11 mouse cellular contexts compared by ENCODE assay signal in genomic region chr3:69372731-69373130, GRCm38 (mm10). TPM values are rescaled to one million over a fixed set of nuclear protein-coding genes. Genes with fewer than 3 reads are reported as not detected.
DNase-seq lines count a peak whose midpoint lies in the region; ATAC-seq and TF ChIP-seq lines count a peak whose summit lies in the region.
"Had no signal": no experiment of that assay in that cellular context is flagged by ENCODE, and none has a peak within 500 bp of the region (broad histone marks: within the 10 kb centered on the region; RNA-seq: fewer than 3 reads in every experiment).

No protein-coding gene starts in this region.

- no peak overlapping the region for H3K4me2 ChIP-seq in liver, embryonic 14.5 days (ENCODE audit: low read depth)

- peak; percentile 22; the same call in 1 of the 2 replicates for TF ChIP-seq CTCF in gastrocnemius, adult 2 months (IDR thresholded peaks at IDR 0.05)
- peak; percentile 54 for TF ChIP-seq CTCF in liver, embryonic 14.5 days (IDR thresholded peaks at IDR 0.05; ENCODE audit: low read depth)
- peak; percentile 62 for TF ChIP-seq CTCF in E14TG2a.4 (conservative IDR thresholded peaks at IDR 0.05; ENCODE audit: low read length)
- peak; percentile 19; the same call in 1 of the 2 replicates for TF ChIP-seq CTCF in brain, embryonic 14.5 days (IDR thresholded peaks at IDR 0.05; ENCODE audit: borderline replicate concordance, extremely low read depth, insufficient read depth, insufficient read length)

- H3K4me1 ChIP-seq in liver, embryonic 14.5 days (replicated peaks; ENCODE audit: control insufficient read depth in 2 of 2, insufficient read depth in 2 of 2, low read length in 1 of 2): 0 out of 4 replicates have a peak, but pooled peaks cover 0 to 2% of the 10 kb centered on the region in 2 experiments
- H3K4me1 ChIP-seq in E14TG2a.4 (replicated peaks; ENCODE audit: low read depth, low read length): peaks cover 8% of the 10 kb centered on the region
- no peaks in the 10 kb centered on the region for H3K4me1 ChIP-seq in limb, embryonic 10.5 days
- H3K4me1 ChIP-seq: megakaryocyte, embryonic 14.5 days had no signal

- no peaks in the 10 kb centered on the region for H3K9me3 ChIP-seq in liver, embryonic 14.5 days (ENCODE audit: control insufficient read depth, low read length)
- no peaks in the 10 kb centered on the region for H3K9me3 ChIP-seq in E14TG2a.4 (ENCODE audit: low read length)
- H3K9me3 ChIP-seq in limb, embryonic 10.5 days (replicated peaks): no peaks in the 10 kb centered on the region

- 69% methylated on average over 3 of the region's 3 CpGs for WGBS in liver, embryonic 14.5 days (ENCODE audit: insufficient replicate concordance)
- WGBS in limb, embryonic 10.5 days: 82% methylated on average over 3 of the region's 3 CpGs

- no peak overlapping the region for H3K9ac ChIP-seq in liver, embryonic 14.5 days (replicated peaks)

- no peaks in the 10 kb centered on the region for H3K36me3 ChIP-seq in liver, embryonic 14.5 days (replicated peaks; ENCODE audit: control insufficient read depth, insufficient read depth, low read depth)
- no peaks in the 10 kb centered on the region for H3K36me3 ChIP-seq in E14TG2a.4 (ENCODE audit: insufficient read depth, low read length)
- H3K36me3 ChIP-seq in limb, embryonic 10.5 days: no peaks in the 10 kb centered on the region

- TF ChIP-seq EP300 in liver, embryonic 14.5 days (IDR thresholded peaks at IDR 0.05; ENCODE audit: low read depth): no peak

- no peaks in the 10 kb centered on the region for H3K27me3 ChIP-seq in liver, embryonic 14.5 days (ENCODE audit: control insufficient read depth, insufficient read depth, low read length)
- no peaks in the 10 kb centered on the region for H3K27me3 ChIP-seq in E14TG2a.4 (ENCODE audit: insufficient read depth, low read length)
- H3K27me3 ChIP-seq in limb, embryonic 10.5 days (ENCODE audit: low read depth, poor library complexity, severe bottlenecking): no peaks in the 10 kb centered on the region
- H3K27me3 ChIP-seq: megakaryocyte, embryonic 14.5 days had no signal

- ATAC-seq in liver, embryonic 14.5 days (ENCODE audit: insufficient read depth): no peak
- ATAC-seq in megakaryocyte progenitor cell, adult 5-6 weeks (replicated peaks; ENCODE audit: poor library complexity): no peak

- no peak overlapping the region for H3K4me3 ChIP-seq in gastrocnemius, adult 2 months
- no peak overlapping the region for H3K4me3 ChIP-seq in liver, embryonic 14.5 days (ENCODE audit: insufficient read depth in 1 of 2, low read depth in 2 of 2, low read length in 2 of 2)
- no peak overlapping the region for H3K4me3 ChIP-seq in E14TG2a.4 (replicated peaks; ENCODE audit: low read length)
- H3K4me3 ChIP-seq in limb, embryonic 10.5 days: no peak overlapping the region
- H3K4me3 ChIP-seq: megakaryocyte, embryonic 14.5 days; myocyte had no signal

- DNase-seq in gastrocnemius, adult 2 months: no peak
- DNase-seq in gastrocnemius, postnatal 10 days: no peak
- DNase-seq in liver, embryonic 14.5 days (ENCODE audit: low read depth in 3 of 3, low spot score in 3 of 3): no peak
- DNase-seq in liver: no peak
- DNase-seq in brain, embryonic 14.5 days (ENCODE audit: low read depth): no peak
- no peak for DNase-seq in limb, embryonic 10.5 days (ENCODE audit: low spot score)
- DNase-seq: adrenal gland, postnatal 14 days had no signal

- intact Hi-C loops in gastrocnemius, adult 2 months (cut with DNase I): no loop called here

- H3K27ac ChIP-seq in gastrocnemius, adult 2 months: no peak overlapping the region
- no peak overlapping the region for H3K27ac ChIP-seq in liver, embryonic 14.5 days
- H3K27ac ChIP-seq in limb, embryonic 10.5 days: no peak overlapping the region

- TF ChIP-seq POLR2A in brain, embryonic 14.5 days (IDR thresholded peaks at IDR 0.05; ENCODE audit: borderline replicate concordance, extremely low read depth, insufficient read depth, insufficient read length, poor library complexity, severe bottlenecking): no peak

RNA-seq across cellular contexts. Expression of gene Ppm1l, which starts 56.1 kb away (rescaled TPM):
- total RNA-seq in gastrocnemius, adult 2 months (2021): 10 to 100 TPM; 90.3 to 91.8 TPM
- 10 to 100 TPM; 35.7 to 38.6 TPM for total RNA-seq in gastrocnemius, postnatal 10 days (2021)
- polyA plus RNA-seq in liver, embryonic 14.5 days (2012; rRNA removed): 1.9 and 2.4 TPM in 2 replicates
- 3.7 and 5.6 TPM in 2 replicates for polyA plus RNA-seq in liver, embryonic 14.5 days (2014; fragmentation: Nextera tagmentation; extraction: Ambion mirVana)
- polyA plus RNA-seq in brain, embryonic 14.5 days (2012; rRNA removed): 13.4 and 21.4 TPM in 2 replicates
- 6.7 and 9.5 TPM in 2 replicates for polyA plus RNA-seq in limb, embryonic 10.5 days (2016; fragmentation: Nextera tagmentation; extraction: Ambion mirVana)
- 2.2 TPM in 2 replicates for total RNA-seq in megakaryocyte progenitor cell, adult 5-6 weeks (2015)
- 1.5 and 2.0 TPM in 2 replicates for total RNA-seq in megakaryocyte progenitor cell, adult 5-6 weeks (2017)

Comparison
In these comparisons a context has a peak if more than half of its experiments do, and no peak if none do; other contexts are left out.
1. RNA of gene Ppm1l, which starts 56.1 kb away (total RNA-seq): 90.3 to 91.8 TPM in gastrocnemius, adult 2 months and 35.7 to 38.6 TPM in gastrocnemius, postnatal 10 days; 1.5 to 2.2 TPM in megakaryocyte progenitor cell, adult 5-6 weeks; every median in the first group is over 10 times any median in the second.
2. Peak in every context shown above with its lines, with median percentiles within 50 percentile points of each other: CTCF ChIP-seq.